ENCODE assay signal across 8 mouse cellular contexts in genomic region chrX:71051361-71052114, GRCm38 (mm10). TPM values are rescaled to one million over a fixed set of nuclear protein-coding genes. Genes with fewer than 3 reads are reported as not detected.
DNase-seq lines count a peak whose midpoint lies in the region; ATAC-seq and TF ChIP-seq lines count a peak whose summit lies in the region.

No protein-coding gene starts in this region.

- ATAC-seq in heart, embryonic 13.5 days (ENCODE audit: extremely low read depth, insufficient number of reproducible peaks, low FRiP score, low TSS enrichment) = no peak
- ATAC-seq in lung, postnatal 0 days = peak; percentile 15; the same call in 1 of the 2 replicates

- H3K4me1 ChIP-seq in spleen, adult 2 months (ENCODE audit: control insufficient read depth, insufficient read depth, insufficient read length) = peaks cover 2% of the 10 kb centered on the region; the same call in 1 of the 2 replicates
- peaks cover 10% of the 10 kb centered on the region; the same call in 1 of the 2 replicates for H3K4me1 ChIP-seq in heart, embryonic 13.5 days
- no peaks in the 10 kb centered on the region for H3K4me1 ChIP-seq in lung, postnatal 0 days (ENCODE audit: insufficient read depth, low read depth, low read length)

- H3K4me3 ChIP-seq in spleen, adult 2 months (ENCODE audit: extremely low read depth, insufficient read depth, insufficient read length) = peak overlapping the region; percentile 40; the same call in 1 of the 2 replicates
- peak overlapping the region; percentile 62 for H3K4me3 ChIP-seq in heart, embryonic 13.5 days
- peak overlapping the region; percentile 44 for H3K4me3 ChIP-seq in lung, postnatal 0 days (ENCODE audit: low read depth, low read length)

- TF ChIP-seq CTCF in spleen, adult 2 months (IDR thresholded peaks at IDR 0.05; ENCODE audit: extremely low read depth, insufficient read depth, insufficient read length, insufficient replicate concordance) = no peak
- TF ChIP-seq CTCF in lung, postnatal 0 days (IDR thresholded peaks at IDR 0.05) = no peak

- TF ChIP-seq EP300 in lung, postnatal 0 days (IDR thresholded peaks at IDR 0.05) = no peak

- peak overlapping the region; percentile 76 for H3K4me2 ChIP-seq in heart, embryonic 13.5 days
- peak overlapping the region; percentile 70 for H3K4me2 ChIP-seq in lung, postnatal 0 days (replicated peaks; ENCODE audit: low read depth, low read length)

- TF ChIP-seq POLR2A in spleen, adult 2 months (IDR thresholded peaks at IDR 0.05; ENCODE audit: low read depth, low read length) = no peak

- peaks cover 2% of the 10 kb centered on the region; the same call in 1 of the 2 replicates for H3K27me3 ChIP-seq in spleen, adult 2 months (ENCODE audit: control insufficient read depth, insufficient read depth, low read length)
- H3K27me3 ChIP-seq in heart, embryonic 13.5 days (replicated peaks) = peaks cover 19% of the 10 kb centered on the region
- H3K27me3 ChIP-seq in lung, postnatal 0 days (replicated peaks; ENCODE audit: insufficient read depth, low read length) = no peaks in the 10 kb centered on the region

- peak overlapping the region; percentile 47; the same call in 1 of the 2 replicates for H3K27ac ChIP-seq in spleen, adult 2 months (ENCODE audit: insufficient read depth, low read length)
- peak overlapping the region; percentile 58 for H3K27ac ChIP-seq in heart, embryonic 13.5 days (replicated peaks)
- H3K27ac ChIP-seq in lung, postnatal 0 days (ENCODE audit: low read length) = 0 out of 2 replicates have a peak overlapping the region, but pooled peaks have one; percentile 9

- no peak for DNase-seq in spleen, adult 2 months (ENCODE audit: low read depth in 1 of 2, low spot score in 2 of 2)
- DNase-seq in spleen, postnatal 10 days (ENCODE audit: low spot score in 2 of 2) = no peak
- DNase-seq in embryo, embryonic 9.5 days (ENCODE audit: extremely low spot score) = peak; percentile 41
- DNase-seq in kidney, postnatal 4 days = peak; percentile 30 to 41
- no peak for DNase-seq in lung, postnatal 0 days (ENCODE audit: low spot score)
- peak; percentile 36 for DNase-seq in right cerebral cortex, postnatal 4 days
- DNase-seq in thymus, adult 18-20 months = no peak

- no peaks in the 10 kb centered on the region for H3K36me3 ChIP-seq in spleen, adult 2 months (ENCODE audit: control insufficient read depth, insufficient read depth, low read length)
- no peaks in the 10 kb centered on the region for H3K36me3 ChIP-seq in heart, embryonic 13.5 days
- H3K36me3 ChIP-seq in lung, postnatal 0 days (ENCODE audit: insufficient read depth, low read length) = no peaks in the 10 kb centered on the region

- H3K9me3 ChIP-seq in heart, embryonic 13.5 days = no peaks in the 10 kb centered on the region
- no peaks in the 10 kb centered on the region for H3K9me3 ChIP-seq in lung, postnatal 0 days (ENCODE audit: low read length)

- whole genome bisulfite sequencing in spleen, adult 2 months = 37% methylated on average over 30 of the region's 30 CpGs
- WGBS in heart, embryonic 13.5 days = 21% methylated on average over 25 of the region's 30 CpGs
- WGBS in lung, postnatal 0 days = 20% methylated on average over 21 of the region's 30 CpGs

- H3K9ac ChIP-seq in heart, embryonic 13.5 days = peak overlapping the region; percentile 81
- peak overlapping the region; percentile 43 for H3K9ac ChIP-seq in lung, postnatal 0 days (replicated peaks; ENCODE audit: low read depth)

RNA-seq across cellular contexts. Expression of gene Mamld1, which starts 1.5 kb away (rescaled TPM):
- polyA plus RNA-seq in spleen, adult 2 months (2012; rRNA removed) = 2.6 and 3.8 TPM in 2 replicates
- 2.9 and 3.1 TPM in 2 replicates for polyA plus RNA-seq in heart, embryonic 13.5 days (2015; fragmentation: Nextera tagmentation; extraction: Ambion mirVana)
- 2.4 and 2.5 TPM in 2 replicates for polyA plus RNA-seq in lung, postnatal 0 days (2015; fragmentation: Nextera tagmentation; extraction: Ambion mirVana)

Comparison
In these comparisons a context has a peak if more than half of its experiments do, and no peak if none do; other contexts are left out.
1. DNase-seq: peak in embryo, embryonic 9.5 days (single experiment), kidney, postnatal 4 days (2 of 2) and right cerebral cortex, postnatal 4 days (single experiment); none in spleen, adult 2 months (0 of 2), spleen, postnatal 10 days (0 of 2), lung, postnatal 0 days (single experiment) and thymus, adult 18-20 months (0 of 2).
2. Peak in every context shown above with its lines, with median percentiles within 50 percentile points of each other: H3K27ac ChIP-seq and H3K4me3 ChIP-seq.